ENCODE assay signal across 19 mouse cellular contexts in genomic region chr17:67958909-67959308, GRCm38 (mm10).
"Had no signal": no experiment of that assay in that cellular context is flagged by ENCODE, and none has a peak within 500 bp of the region (broad histone marks: within the 10 kb centered on the region; RNA-seq: fewer than 3 reads in every experiment).

No protein-coding gene starts in this region.

- H3K9me3 ChIP-seq: midbrain, embryonic 10.5 days; midbrain, embryonic 12.5 days; neural tube, embryonic 13.5 days; neural tube, embryonic 15.5 days had no signal

- H3K4me3 ChIP-seq: midbrain, embryonic 10.5 days; midbrain, embryonic 12.5 days; myocyte; neural tube, embryonic 13.5 days; neural tube, embryonic 15.5 days had no signal

- H3K27ac ChIP-seq: midbrain, embryonic 10.5 days; midbrain, embryonic 12.5 days; neural tube, embryonic 13.5 days; neural tube, embryonic 15.5 days had no signal

- H3K36me3 ChIP-seq: midbrain, embryonic 10.5 days; midbrain, embryonic 12.5 days; neural tube, embryonic 13.5 days; neural tube, embryonic 15.5 days had no signal

- H3K27me3 ChIP-seq: midbrain, embryonic 12.5 days; neural tube, embryonic 13.5 days; neural tube, embryonic 15.5 days had no signal

- H3K9ac ChIP-seq: lung, embryonic 14.5 days; midbrain, embryonic 12.5 days; neural tube, embryonic 13.5 days; neural tube, embryonic 15.5 days had no signal

- H3K4me1 ChIP-seq: midbrain, embryonic 12.5 days had no signal

- ATAC-seq: midbrain, embryonic 16.5 days had no signal

- DNase-seq: lung, adult 18-20 months; lung, embryonic 14.5 days; lung, postnatal 10 days; lung, postnatal 4 days; midbrain, embryonic 14.5 days; retina, postnatal 1 day; right cerebral cortex, adult 18-20 months; right cerebral cortex, postnatal 25 days; right cerebral cortex, postnatal 4 days; spleen, adult 18-20 months; thymus, adult 2 months; thymus, postnatal 25 days; thymus, postnatal 4 days had no signal

- H3K4me2 ChIP-seq: lung, embryonic 14.5 days; midbrain, embryonic 12.5 days; neural tube, embryonic 13.5 days; neural tube, embryonic 15.5 days had no signal
